Mouse (Mus musculus): ENCODE data around the gene Pla2g3. TPM values are rescaled to one million over a fixed set of nuclear protein-coding genes. Genes with fewer than 3 reads are reported as not detected.

Pla2g3 gene
- polyA plus RNA-seq (2012; rRNA removed): 0.50 and 3.1 TPM in 2 replicates

DNA sequence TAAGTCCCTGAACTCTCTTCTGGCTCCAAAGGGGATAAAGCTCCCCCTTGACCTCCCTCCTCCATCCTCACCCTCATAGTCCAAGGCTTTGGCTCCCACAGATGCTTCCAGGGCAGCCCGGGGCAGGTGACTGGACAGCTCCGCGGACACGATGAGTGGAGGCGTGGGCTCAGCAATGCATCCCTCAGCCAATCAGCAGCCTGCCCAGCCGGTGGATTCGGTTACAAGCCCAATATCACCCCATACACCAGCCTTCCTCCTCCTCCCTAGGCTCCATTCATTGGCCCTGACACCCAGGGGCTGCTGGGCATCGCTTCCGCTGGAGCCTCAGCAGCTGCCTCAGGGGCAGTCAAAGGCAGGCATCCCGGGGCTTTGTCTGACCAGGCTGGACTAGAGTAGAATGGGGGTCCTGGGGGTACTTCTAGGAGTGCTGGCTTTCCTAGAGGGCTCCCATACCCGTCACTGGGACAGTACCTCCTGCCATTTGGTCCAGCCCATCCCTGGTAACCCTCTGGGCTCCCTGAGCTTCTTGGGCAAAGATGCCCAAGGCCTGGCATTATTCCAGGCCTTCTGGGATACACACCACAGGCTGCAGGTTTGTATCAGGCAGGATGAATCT lies at the start of gene Pla2g3:
Pla2g3 (plus strand) TSS at position 333 of the 619 bp plus-strand sequence.
- DNase-seq: no peak
- H3K4me1 ChIP-seq (ENCODE audit: control insufficient read depth, insufficient read depth, low read length): no peaks in the 10 kb centered on the region
- H3K4me3 ChIP-seq (replicated peaks; ENCODE audit: extremely low read depth, low read depth, low read length): no peak within 1 kb of the TSS
- 28% methylated on average over 11 of the region's 11 CpGs for WGBS
- TF ChIP-seq CTCF (IDR thresholded peaks at IDR 0.05; ENCODE audit: insufficient read depth, low read length): no peak
- TF ChIP-seq POLR2A (IDR thresholded peaks at IDR 0.05; ENCODE audit: borderline replicate concordance, extremely low read depth, low read depth, low read length): no peak

DNA sequence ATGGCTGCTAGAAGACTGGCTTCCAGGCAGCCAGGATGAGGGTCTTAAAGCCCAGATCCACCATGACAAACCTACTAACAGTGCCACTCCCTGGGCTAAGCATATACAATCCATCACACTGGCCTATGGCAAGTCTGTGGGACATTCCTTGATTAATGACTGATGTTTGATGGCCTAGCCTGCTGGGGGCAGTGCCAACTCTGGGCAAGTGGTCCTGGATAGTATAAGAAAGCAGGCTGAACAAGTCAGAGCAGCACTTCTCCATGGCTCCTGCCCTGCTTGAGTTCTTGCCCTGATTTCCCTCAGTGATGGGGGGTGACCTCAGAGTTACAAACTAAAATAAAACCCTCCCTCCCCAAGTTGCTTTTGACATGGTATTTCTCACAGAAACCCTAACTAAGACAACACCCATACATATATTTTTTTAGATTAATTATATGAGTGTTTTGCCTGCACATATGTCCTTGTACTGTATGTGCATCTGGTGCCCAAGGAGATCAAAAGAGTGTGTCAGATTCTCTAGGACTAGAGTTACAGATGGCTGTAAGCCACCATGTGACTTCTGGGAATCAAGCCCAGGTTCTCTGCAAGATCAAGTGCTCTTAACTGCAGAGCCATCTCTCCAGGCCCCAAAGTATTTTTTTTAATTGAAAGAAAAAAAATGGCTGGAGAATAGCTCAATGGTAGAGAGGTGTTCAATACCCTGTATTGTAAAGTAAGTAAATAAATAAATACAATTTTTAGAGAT lies 46.2 kb upstream of the Pla2g3 start:
- Histone ChIP-seq H3K4me1 (ENCODE audit: control insufficient read depth, insufficient read depth, low read length) (peaks cover 13% of the 10 kb centered on the region), H3K4me3 (replicated peaks; ENCODE audit: extremely low read depth, low read depth, low read length) (no peak overlapping the region)
- DNase-seq: no peak
- TF ChIP-seq CTCF (IDR thresholded peaks at IDR 0.05; ENCODE audit: insufficient read depth, low read length) (no peak), POLR2A (IDR thresholded peaks at IDR 0.05; ENCODE audit: borderline replicate concordance, extremely low read depth, low read depth, low read length) (no peak)

DNA sequence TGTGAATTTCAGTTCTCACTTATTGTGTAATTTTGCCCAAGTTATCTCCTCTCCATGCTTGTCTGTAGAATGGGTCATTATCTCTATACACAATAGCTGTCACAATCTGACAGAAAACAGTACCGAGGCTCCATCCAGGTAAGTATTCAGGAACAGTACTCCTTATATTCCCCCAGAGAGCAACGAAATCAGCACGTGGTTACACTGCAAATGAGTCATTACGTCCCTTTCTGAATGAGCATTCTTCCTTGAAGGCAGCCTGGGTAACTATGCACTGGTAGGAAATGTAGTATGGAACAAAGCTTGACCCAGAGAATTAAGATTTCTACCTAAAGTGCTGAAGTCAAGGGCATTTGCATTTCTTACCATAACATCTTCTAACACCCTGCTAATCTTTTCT lies 45.4 kb upstream of the Pla2g3 start:
- H3K4me1 ChIP-seq (ENCODE audit: control insufficient read depth, insufficient read depth, low read length): peaks cover 13% of the 10 kb centered on the region
- no peak overlapping the region for H3K4me3 ChIP-seq (replicated peaks; ENCODE audit: extremely low read depth, low read depth, low read length)
- TF ChIP-seq CTCF (IDR thresholded peaks at IDR 0.05; ENCODE audit: insufficient read depth, low read length) (no peak), POLR2A (IDR thresholded peaks at IDR 0.05; ENCODE audit: borderline replicate concordance, extremely low read depth, low read depth, low read length) (no peak)
- WGBS: 64% methylated on average over 4 of the region's 4 CpGs
- no peak for DNase-seq

DNA sequence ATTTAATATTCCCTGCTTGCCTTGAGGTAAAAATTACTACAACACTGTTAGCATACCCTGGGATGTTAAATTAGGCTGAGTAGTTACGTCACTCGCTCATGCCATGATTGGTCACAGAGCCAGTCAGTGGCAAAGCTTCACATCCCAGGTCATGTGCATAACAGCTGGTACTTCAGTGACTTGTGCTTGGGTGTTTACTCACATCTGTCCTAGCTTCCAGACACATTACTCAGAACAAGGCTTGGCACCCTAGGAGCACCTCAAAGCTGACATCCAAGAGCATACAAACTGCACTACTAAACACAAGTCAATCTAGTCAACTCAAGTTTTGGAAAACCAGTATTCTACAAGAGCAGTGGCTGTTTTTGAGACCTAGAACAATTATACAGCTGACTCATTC lies 45.0 kb upstream of the Pla2g3 start:
- Histone ChIP-seq H3K4me1 (ENCODE audit: control insufficient read depth, insufficient read depth, low read length) (peaks cover 13% of the 10 kb centered on the region), H3K4me3 (replicated peaks; ENCODE audit: extremely low read depth, low read depth, low read length) (no peak overlapping the region)
- 88% methylated on average over 2 of the region's 2 CpGs for WGBS
- DNase-seq: no peak
- TF ChIP-seq CTCF (IDR thresholded peaks at IDR 0.05; ENCODE audit: insufficient read depth, low read length): no peak
- TF ChIP-seq POLR2A (IDR thresholded peaks at IDR 0.05; ENCODE audit: borderline replicate concordance, extremely low read depth, low read depth, low read length): no peak

DNA sequence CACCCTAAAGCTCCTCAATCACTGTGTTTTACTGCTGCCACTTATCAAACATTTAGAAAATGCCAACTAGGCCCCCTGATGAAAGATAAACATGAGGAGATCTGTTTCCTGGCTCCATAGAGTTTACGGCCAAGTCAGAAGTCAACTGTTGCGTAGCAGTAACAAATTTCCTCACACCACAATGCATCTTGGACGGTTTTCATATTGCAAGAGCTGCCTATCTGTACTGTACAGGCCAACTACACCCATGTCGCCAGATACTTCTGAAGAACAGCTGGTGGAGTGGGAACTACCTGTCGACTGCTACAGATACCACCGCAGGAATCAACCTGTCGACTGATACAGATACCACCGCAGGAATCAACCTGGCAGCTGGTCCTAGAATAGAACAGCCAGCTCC lies 43.2 kb upstream of the Pla2g3 start:
- WGBS: 48% methylated on average over 8 of the region's 8 CpGs
- DNase-seq: no peak
- Histone ChIP-seq H3K4me1 (ENCODE audit: control insufficient read depth, insufficient read depth, low read length) (peaks cover 13% of the 10 kb centered on the region), H3K4me3 (replicated peaks; ENCODE audit: extremely low read depth, low read depth, low read length) (no peak overlapping the region)
- no peak for TF ChIP-seq POLR2A (IDR thresholded peaks at IDR 0.05; ENCODE audit: borderline replicate concordance, extremely low read depth, low read depth, low read length)
- TF ChIP-seq CTCF (IDR thresholded peaks at IDR 0.05; ENCODE audit: insufficient read depth, low read length): no peak

DNA sequence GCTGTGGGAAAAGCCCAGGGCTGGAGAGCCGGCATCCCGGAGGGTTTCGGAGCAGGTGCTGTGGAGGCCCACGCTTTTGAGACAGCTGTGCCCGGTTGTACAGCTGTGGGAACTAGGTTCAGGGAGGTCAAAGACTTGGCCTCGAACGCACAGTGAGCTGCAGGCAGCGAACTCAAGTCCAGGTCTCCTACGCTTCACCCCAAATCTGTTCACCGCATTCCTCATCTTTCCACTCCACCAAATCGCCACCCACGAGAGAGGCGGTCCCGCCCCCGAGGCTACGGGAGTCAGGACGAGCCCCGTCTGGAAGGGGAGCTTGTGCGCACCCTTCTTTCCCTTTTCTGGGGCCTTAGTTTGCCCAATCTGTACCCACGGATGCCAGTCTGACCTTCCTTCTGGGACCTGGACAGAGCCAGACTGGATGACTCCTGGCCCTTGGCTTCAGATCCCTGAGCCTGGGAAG lies 36.4 kb upstream of the Pla2g3 start:
- WGBS: under 1% methylated on average over 20 of the region's 20 CpGs
- no peak for DNase-seq
- H3K4me3 ChIP-seq (replicated peaks; ENCODE audit: extremely low read depth, low read depth, low read length): peak overlapping the region; percentile 80
- peaks cover 9% of the 10 kb centered on the region for H3K4me1 ChIP-seq (ENCODE audit: control insufficient read depth, insufficient read depth, low read length)
- TF ChIP-seq POLR2A (IDR thresholded peaks at IDR 0.05; ENCODE audit: borderline replicate concordance, extremely low read depth, low read depth, low read length) (no peak), CTCF (IDR thresholded peaks at IDR 0.05; ENCODE audit: insufficient read depth, low read length) (no peak)

DNA sequence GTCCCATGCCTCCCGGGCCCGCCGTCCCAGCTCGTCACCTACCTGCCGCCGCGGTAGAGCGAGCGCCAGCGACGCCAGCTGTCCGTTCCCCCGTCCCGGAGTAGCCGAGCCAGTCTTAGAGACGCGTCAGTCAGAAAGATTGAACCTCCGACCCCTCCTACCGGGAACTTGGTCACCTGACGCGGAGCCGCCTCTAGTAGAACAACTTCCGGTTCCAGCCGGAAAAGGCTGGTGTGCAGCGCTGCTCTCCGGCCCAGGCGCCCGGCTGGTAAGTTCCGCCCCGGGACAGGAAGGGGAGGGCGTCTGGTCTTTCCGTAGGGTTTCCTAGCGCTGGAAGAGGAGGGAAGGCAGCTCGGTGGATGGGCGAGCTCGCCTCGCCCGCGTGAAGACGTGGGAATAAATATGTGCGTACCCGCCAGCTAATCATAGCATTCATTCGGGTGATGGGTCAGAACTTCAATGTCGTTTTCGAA lies 35.9 kb upstream of the Pla2g3 start, which contains the start of gene Rnf185:
Rnf185 (minus strand) TSS at position 197 of the 473 bp plus-strand sequence.
- under 1% methylated on average over 45 of the region's 45 CpGs for WGBS
- TF ChIP-seq POLR2A (IDR thresholded peaks at IDR 0.05; ENCODE audit: borderline replicate concordance, extremely low read depth, low read depth, low read length): peak; percentile 87; the same call in 1 of the 2 replicates
- TF ChIP-seq CTCF (IDR thresholded peaks at IDR 0.05; ENCODE audit: insufficient read depth, low read length): no peak
- peaks cover 9% of the 10 kb centered on the region for H3K4me1 ChIP-seq (ENCODE audit: control insufficient read depth, insufficient read depth, low read length)
- DNase-seq: peak; percentile 91
- peak within 1 kb of the TSS; percentile 90 for H3K4me3 ChIP-seq (replicated peaks; ENCODE audit: extremely low read depth, low read depth, low read length)

DNA sequence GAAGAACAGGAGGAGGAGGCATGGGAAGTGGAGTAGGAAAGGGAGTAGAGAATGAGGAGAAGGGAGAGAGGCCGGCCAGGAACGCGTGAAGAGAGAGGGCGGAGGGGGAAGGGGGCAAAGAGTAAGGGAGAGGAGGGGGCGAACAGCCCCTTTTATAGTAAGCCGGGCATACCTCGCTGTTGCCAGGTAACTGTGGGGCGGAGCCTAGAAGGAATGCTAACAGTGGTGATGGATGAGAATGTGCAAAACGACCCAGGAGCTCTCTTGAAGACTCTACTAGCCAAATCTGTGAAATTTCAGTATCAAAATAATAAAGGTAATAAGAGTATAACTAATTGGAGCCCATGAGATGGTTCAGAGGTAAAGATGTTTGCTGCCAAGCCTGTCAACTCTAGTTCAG lies 35.3 kb upstream of the Pla2g3 start:
- WGBS: 2% methylated on average over 9 of the region's 9 CpGs
- H3K4me1 ChIP-seq (ENCODE audit: control insufficient read depth, insufficient read depth, low read length): peaks cover 9% of the 10 kb centered on the region
- peak overlapping the region; percentile 90 for H3K4me3 ChIP-seq (replicated peaks; ENCODE audit: extremely low read depth, low read depth, low read length)
- no peak for TF ChIP-seq POLR2A (IDR thresholded peaks at IDR 0.05; ENCODE audit: borderline replicate concordance, extremely low read depth, low read depth, low read length)
- no peak for TF ChIP-seq CTCF (IDR thresholded peaks at IDR 0.05; ENCODE audit: insufficient read depth, low read length)
- DNase-seq: peak; percentile 16

DNA sequence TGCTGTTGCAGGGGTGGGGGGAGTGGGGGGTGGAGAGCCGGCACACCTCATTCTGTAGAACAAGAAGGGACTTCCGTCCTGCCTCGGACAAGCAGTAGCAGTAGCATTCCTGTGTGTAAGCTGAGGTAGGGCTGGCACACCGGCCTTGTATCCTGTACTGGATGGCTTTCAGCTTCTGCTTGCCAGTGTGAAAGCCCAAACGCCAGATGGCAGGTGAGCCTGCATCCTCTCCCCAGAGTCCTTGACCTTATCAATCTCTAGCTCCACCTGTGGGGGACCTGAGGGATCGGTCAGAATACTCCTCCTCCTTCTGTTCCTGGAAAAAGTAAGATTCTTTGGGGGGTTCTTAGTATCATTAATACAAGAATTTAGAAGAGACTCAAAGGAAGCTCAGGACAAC lies 34.6 kb upstream of the Pla2g3 start:
- no peak for TF ChIP-seq POLR2A (IDR thresholded peaks at IDR 0.05; ENCODE audit: borderline replicate concordance, extremely low read depth, low read depth, low read length)
- TF ChIP-seq CTCF (IDR thresholded peaks at IDR 0.05; ENCODE audit: insufficient read depth, low read length): peak; percentile 42; the same call in 1 of the 2 replicates
- no peak for DNase-seq
- H3K4me3 ChIP-seq (replicated peaks; ENCODE audit: extremely low read depth, low read depth, low read length): no peak overlapping the region
- WGBS: 47% methylated on average over 6 of the region's 6 CpGs
- H3K4me1 ChIP-seq (ENCODE audit: control insufficient read depth, insufficient read depth, low read length): peaks cover 9% of the 10 kb centered on the region

Data from lung, adult 2 months (tissue).